Mouse (Mus musculus): ENCODE measurements around the gene Ccdc144b. TPM values are rescaled to one million over a fixed set of nuclear protein-coding genes. Genes with fewer than 3 reads are reported as not detected.

The Ccdc144b gene
- polyA plus RNA-seq, 1 experiment from 2014 or later, result 0.26 TPM

DNA sequence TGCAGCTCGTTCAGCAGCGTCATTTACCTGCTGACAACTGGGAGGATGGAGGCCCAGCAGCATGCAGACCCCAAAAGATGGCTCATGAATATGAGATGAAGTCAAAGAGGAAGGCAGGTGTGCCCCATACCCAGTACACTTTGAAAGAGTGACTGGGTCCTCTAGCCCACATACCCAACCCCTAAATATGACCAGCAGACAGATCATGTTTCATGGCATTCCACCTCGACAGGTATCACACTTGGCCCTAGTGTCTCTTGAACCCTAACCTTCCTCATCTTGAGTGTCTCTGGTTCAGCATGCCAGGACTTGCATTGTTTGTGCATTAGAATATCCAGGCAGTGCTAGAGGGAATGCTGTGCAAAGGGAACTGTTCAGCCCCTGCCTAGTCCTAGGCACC lies 24.0 kb upstream of the Ccdc144b start:
- no peaks in the 10 kb centered on the region for H3K27me3 ChIP-seq (ENCODE audit: control insufficient read depth, insufficient read depth, low read length)
- H3K9ac ChIP-seq (ENCODE audit: low read length), result no peak overlapping the region
- H3K4me2 ChIP-seq (ENCODE audit: low read length), result no peak overlapping the region
- no peak overlapping the region for H3K4me3 ChIP-seq (ENCODE audit: control insufficient read depth in 1 of 2, insufficient read depth in 1 of 2, low read depth in 1 of 2, low read length in 2 of 2)
- no peaks in the 10 kb centered on the region for H3K9me3 ChIP-seq (ENCODE audit: control insufficient read depth, low read length)
- no peaks in the 10 kb centered on the region for H3K4me1 ChIP-seq (ENCODE audit: control insufficient read depth in 2 of 2, insufficient read depth in 2 of 2, low read length in 2 of 2)
- no peak for ATAC-seq (ENCODE audit: insufficient number of reproducible peaks, insufficient read depth, low FRiP score, low read depth)
- WGBS, result 91% methylated on average over 3 of the region's 3 CpGs
- H3K36me3 ChIP-seq (ENCODE audit: control insufficient read depth, insufficient read depth, low read length), result peaks cover 91% of the 10 kb centered on the region
- H3K27ac ChIP-seq (replicated peaks in 1 of 2; ENCODE audit: control insufficient read depth in 1 of 2, insufficient read depth in 1 of 2, low read depth in 2 of 2, low read length in 2 of 2), result no peak overlapping the region

DNA sequence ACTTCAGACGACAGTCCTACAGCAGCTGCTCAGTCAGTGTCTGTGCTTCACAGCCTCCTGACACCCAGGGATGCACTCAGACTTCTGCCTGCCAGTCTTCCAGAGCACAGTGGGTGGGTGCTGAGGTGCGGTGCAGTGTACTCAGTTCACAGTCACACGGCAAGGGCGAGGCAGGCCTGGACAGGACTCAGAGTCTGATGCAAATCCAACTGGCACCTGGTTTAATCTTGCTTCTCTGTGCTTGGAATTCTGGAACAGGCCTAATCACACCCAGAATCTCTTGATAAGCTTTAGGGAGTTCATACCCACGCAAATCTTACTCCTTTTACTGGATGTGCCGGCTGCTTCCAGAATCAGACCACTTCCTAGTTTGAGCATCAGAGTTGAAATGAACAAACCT lies 22.1 kb upstream of the Ccdc144b start:
- H3K27me3 ChIP-seq (ENCODE audit: control insufficient read depth, insufficient read depth, low read length), result no peaks in the 10 kb centered on the region
- no peak for ATAC-seq (ENCODE audit: insufficient number of reproducible peaks, insufficient read depth, low FRiP score, low read depth)

GRCm38 (mm10) chr3:36074231-36074630 lies 20.9 kb upstream of the Ccdc144b start:
- Histone ChIP-seq H3K4me1 (ENCODE audit: control insufficient read depth in 2 of 2, insufficient read depth in 2 of 2, low read length in 2 of 2) (no peaks in the 10 kb centered on the region), H3K27me3 (ENCODE audit: control insufficient read depth, insufficient read depth, low read length) (no peaks in the 10 kb centered on the region), H3K9ac (ENCODE audit: low read length) (no peak overlapping the region), H3K4me2 (ENCODE audit: low read length) (no peak overlapping the region), H3K9me3 (ENCODE audit: control insufficient read depth, low read length) (no peaks in the 10 kb centered on the region), H3K4me3 (ENCODE audit: control insufficient read depth in 1 of 2, insufficient read depth in 1 of 2, low read depth in 1 of 2, low read length in 2 of 2) (no peak overlapping the region), H3K36me3 (ENCODE audit: control insufficient read depth, insufficient read depth, low read length) (peaks cover 78% of the 10 kb centered on the region), H3K27ac (replicated peaks in 1 of 2; ENCODE audit: control insufficient read depth in 1 of 2, insufficient read depth in 1 of 2, low read depth in 2 of 2, low read length in 2 of 2) (no peak overlapping the region)
- ATAC-seq (ENCODE audit: insufficient number of reproducible peaks, insufficient read depth, low FRiP score, low read depth), result no peak
- WGBS, result 87% methylated on average over 6 of the region's 6 CpGs

More for the DNA sequence above, 22.1 kb upstream of the Ccdc144b start:
- H3K4me3 ChIP-seq (ENCODE audit: control insufficient read depth in 1 of 2, insufficient read depth in 1 of 2, low read depth in 1 of 2, low read length in 2 of 2), result no peak overlapping the region
- H3K36me3 ChIP-seq (ENCODE audit: control insufficient read depth, insufficient read depth, low read length), result peaks cover 82% of the 10 kb centered on the region
- no peak overlapping the region for H3K4me2 ChIP-seq (ENCODE audit: low read length)
- H3K9me3 ChIP-seq (ENCODE audit: control insufficient read depth, low read length), result no peaks in the 10 kb centered on the region
- no peak overlapping the region for H3K27ac ChIP-seq (replicated peaks in 1 of 2; ENCODE audit: control insufficient read depth in 1 of 2, insufficient read depth in 1 of 2, low read depth in 2 of 2, low read length in 2 of 2)
- no peak overlapping the region for H3K9ac ChIP-seq (ENCODE audit: low read length)
- H3K4me1 ChIP-seq (ENCODE audit: control insufficient read depth in 2 of 2, insufficient read depth in 2 of 2, low read length in 2 of 2), result no peaks in the 10 kb centered on the region
- WGBS, result 94% methylated on average over 6 of the region's 6 CpGs

DNA sequence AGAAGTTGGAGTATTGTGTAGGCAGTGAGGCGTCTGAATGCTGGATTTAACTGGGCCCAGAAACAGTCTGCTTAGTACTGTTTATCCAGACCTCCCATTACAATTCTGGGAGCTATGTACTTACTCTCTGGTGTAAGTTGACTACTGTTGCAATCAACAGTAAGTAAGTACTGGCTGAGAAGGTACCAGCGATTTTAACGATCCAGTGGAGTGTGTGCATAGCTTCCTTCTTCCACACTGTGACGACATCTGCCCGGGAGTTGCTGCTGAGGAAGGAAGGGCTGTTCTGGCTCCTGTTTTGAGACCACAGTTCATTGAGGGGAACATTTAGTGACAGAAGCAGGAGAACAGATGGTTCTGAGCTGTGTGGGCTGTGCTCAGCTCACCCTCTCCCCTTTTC lies 17.7 kb upstream of the Ccdc144b start:
- no peak overlapping the region for H3K27ac ChIP-seq (replicated peaks in 1 of 2; ENCODE audit: control insufficient read depth in 1 of 2, insufficient read depth in 1 of 2, low read depth in 2 of 2, low read length in 2 of 2)
- no peak overlapping the region for H3K4me3 ChIP-seq (ENCODE audit: control insufficient read depth in 1 of 2, insufficient read depth in 1 of 2, low read depth in 1 of 2, low read length in 2 of 2)
- ATAC-seq (ENCODE audit: insufficient number of reproducible peaks, insufficient read depth, low FRiP score, low read depth), result no peak
- H3K4me1 ChIP-seq (ENCODE audit: control insufficient read depth in 2 of 2, insufficient read depth in 2 of 2, low read length in 2 of 2), result peaks cover 2 to 8% of the 10 kb centered on the region in 2 experiments
- H3K9me3 ChIP-seq (ENCODE audit: control insufficient read depth, low read length), result no peaks in the 10 kb centered on the region
- no peak overlapping the region for H3K9ac ChIP-seq (ENCODE audit: low read length)
- no peak overlapping the region for H3K4me2 ChIP-seq (ENCODE audit: low read length)
- 92% methylated on average over 5 of the region's 5 CpGs for WGBS
- H3K36me3 ChIP-seq (ENCODE audit: control insufficient read depth, insufficient read depth, low read length), result peaks cover 55% of the 10 kb centered on the region
- no peaks in the 10 kb centered on the region for H3K27me3 ChIP-seq (ENCODE audit: control insufficient read depth, insufficient read depth, low read length)

DNA sequence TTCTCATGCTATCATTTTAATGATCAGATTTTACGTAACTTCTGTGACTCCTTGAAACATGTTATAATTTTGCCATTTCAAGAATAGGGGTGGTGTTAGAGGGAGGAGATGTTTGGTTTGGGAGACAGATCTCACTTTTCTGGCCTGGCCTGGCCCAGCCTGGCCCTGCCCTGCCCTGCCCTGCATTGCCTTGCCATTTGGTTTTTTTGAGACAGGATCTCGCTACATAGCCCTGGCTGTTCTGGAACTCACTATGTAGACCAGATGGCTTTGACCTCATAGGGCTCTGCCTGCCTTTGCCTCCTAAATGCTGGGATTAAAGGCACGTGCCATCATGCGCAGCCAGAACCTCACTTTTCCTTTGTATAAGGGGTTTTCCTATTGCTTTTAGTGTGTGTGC lies 17.1 kb upstream of the Ccdc144b start:
- ATAC-seq (ENCODE audit: insufficient number of reproducible peaks, insufficient read depth, low FRiP score, low read depth), result no peak
- H3K36me3 ChIP-seq (ENCODE audit: control insufficient read depth, insufficient read depth, low read length), result peaks cover 49% of the 10 kb centered on the region
- no peak overlapping the region for H3K9ac ChIP-seq (ENCODE audit: low read length)

GRCm38 (mm10) chr3:36067731-36068130 lies 14.4 kb upstream of the Ccdc144b start:
- Histone ChIP-seq H3K27me3 (ENCODE audit: control insufficient read depth, insufficient read depth, low read length) (peaks cover 8% of the 10 kb centered on the region; the same call in 1 of the 2 replicates), H3K4me1 (ENCODE audit: control insufficient read depth in 2 of 2, insufficient read depth in 2 of 2, low read length in 2 of 2) (peaks cover 2 to 8% of the 10 kb centered on the region in 2 experiments), H3K27ac (replicated peaks in 1 of 2; ENCODE audit: control insufficient read depth in 1 of 2, insufficient read depth in 1 of 2, low read depth in 2 of 2, low read length in 2 of 2) (no peak overlapping the region), H3K9ac (ENCODE audit: low read length) (no peak overlapping the region), H3K4me3 (ENCODE audit: control insufficient read depth in 1 of 2, insufficient read depth in 1 of 2, low read depth in 1 of 2, low read length in 2 of 2) (no peak overlapping the region), H3K9me3 (ENCODE audit: control insufficient read depth, low read length) (no peaks in the 10 kb centered on the region), H3K36me3 (ENCODE audit: control insufficient read depth, insufficient read depth, low read length) (peaks cover 27% of the 10 kb centered on the region), H3K4me2 (ENCODE audit: low read length) (no peak overlapping the region)
- ATAC-seq (ENCODE audit: insufficient number of reproducible peaks, insufficient read depth, low FRiP score, low read depth), result no peak
- 87% methylated on average over 6 of the region's 6 CpGs for WGBS

More for the DNA sequence above, 17.1 kb upstream of the Ccdc144b start:
- no peak overlapping the region for H3K4me2 ChIP-seq (ENCODE audit: low read length)
- H3K27me3 ChIP-seq (ENCODE audit: control insufficient read depth, insufficient read depth, low read length), result no peaks in the 10 kb centered on the region
- no peak overlapping the region for H3K27ac ChIP-seq (replicated peaks in 1 of 2; ENCODE audit: control insufficient read depth in 1 of 2, insufficient read depth in 1 of 2, low read depth in 2 of 2, low read length in 2 of 2)
- H3K4me1 ChIP-seq (ENCODE audit: control insufficient read depth in 2 of 2, insufficient read depth in 2 of 2, low read length in 2 of 2), result peaks cover 2 to 8% of the 10 kb centered on the region in 2 experiments
- no peak overlapping the region for H3K4me3 ChIP-seq (ENCODE audit: control insufficient read depth in 1 of 2, insufficient read depth in 1 of 2, low read depth in 1 of 2, low read length in 2 of 2)
- WGBS, result 94% methylated on average over 4 of the region's 4 CpGs
- no peaks in the 10 kb centered on the region for H3K9me3 ChIP-seq (ENCODE audit: control insufficient read depth, low read length)

GRCm38 (mm10) chr3:36065843-36066651 lies 12.7 kb upstream of the Ccdc144b start, which contains the start of gene Acad9:
TSS of gene Acad9 (plus strand) at chr3:36065979.
- peak within 1 kb of the TSS; percentile 86 for H3K9ac ChIP-seq (ENCODE audit: low read length)
- peaks cover 9% of the 10 kb centered on the region for H3K27me3 ChIP-seq (ENCODE audit: control insufficient read depth, insufficient read depth, low read length)
- H3K36me3 ChIP-seq (ENCODE audit: control insufficient read depth, insufficient read depth, low read length), result peaks cover 23% of the 10 kb centered on the region
- peak within 1 kb of the TSS; percentile 82 to 84 for H3K4me3 ChIP-seq (ENCODE audit: control insufficient read depth in 1 of 2, insufficient read depth in 1 of 2, low read depth in 1 of 2, low read length in 2 of 2)
- H3K9me3 ChIP-seq (ENCODE audit: control insufficient read depth, low read length), result no peaks in the 10 kb centered on the region
- H3K4me1 ChIP-seq (ENCODE audit: control insufficient read depth in 2 of 2, insufficient read depth in 2 of 2, low read length in 2 of 2), result peaks cover 2 to 8% of the 10 kb centered on the region in 2 experiments
- H3K27ac ChIP-seq (replicated peaks in 1 of 2; ENCODE audit: control insufficient read depth in 1 of 2, insufficient read depth in 1 of 2, low read depth in 2 of 2, low read length in 2 of 2), result peak within 1 kb of the TSS; percentile 72 to 74; a peak in 3 of 4 replicates
- WGBS, result under 1% methylated on average over 49 of the region's 49 CpGs
- ATAC-seq (ENCODE audit: insufficient number of reproducible peaks, insufficient read depth, low FRiP score, low read depth), result peak; percentile 89
- peak within 1 kb of the TSS; percentile 86 for H3K4me2 ChIP-seq (ENCODE audit: low read length)

All from heart, embryonic 14.5 days (tissue).